Mouse (Mus musculus): ENCODE results near the gene Gnao1. TPM values are rescaled to one million over a fixed set of nuclear protein-coding genes. Genes with fewer than 3 reads are reported as not detected.

Gene Gnao1
- polyA plus RNA-seq, 1 experiment from 2014 or later: 0.74 TPM

DNA sequence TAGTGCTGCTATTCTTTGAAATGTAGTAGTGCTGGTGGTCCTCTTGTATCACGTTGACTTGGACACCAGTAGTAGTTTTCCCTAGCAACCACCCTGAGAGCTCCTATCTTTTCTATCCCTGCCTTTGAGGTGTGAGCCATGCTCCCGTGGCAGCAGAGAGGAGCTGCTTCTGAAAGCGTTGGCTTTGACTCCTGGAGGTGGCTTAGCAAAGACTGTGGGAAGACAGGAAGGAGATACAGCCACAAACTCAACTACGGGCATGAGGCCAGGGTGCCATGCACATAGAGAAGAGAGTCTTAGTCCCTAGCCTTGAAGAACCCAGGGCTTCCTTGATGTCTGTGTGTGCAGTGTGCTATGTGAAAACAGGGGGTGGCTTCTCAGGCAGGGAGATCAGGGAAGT lies 10.2 kb downstream of the Gnao1 start:
- H3K36me3 ChIP-seq: no peaks in the 10 kb centered on the region
- no peak overlapping the region for H3K4me2 ChIP-seq
- H3K9ac ChIP-seq: no peak overlapping the region
- H3K4me1 ChIP-seq: no peaks in the 10 kb centered on the region
- ATAC-seq: no peak
- H3K27me3 ChIP-seq (replicated peaks): peaks cover 23% of the 10 kb centered on the region
- no peaks in the 10 kb centered on the region for H3K9me3 ChIP-seq (replicated peaks)
- no peak overlapping the region for H3K4me3 ChIP-seq
- no peak overlapping the region for H3K27ac ChIP-seq
- 56% methylated on average over 4 of the region's 4 CpGs for WGBS (ENCODE audit: insufficient replicate concordance)

DNA sequence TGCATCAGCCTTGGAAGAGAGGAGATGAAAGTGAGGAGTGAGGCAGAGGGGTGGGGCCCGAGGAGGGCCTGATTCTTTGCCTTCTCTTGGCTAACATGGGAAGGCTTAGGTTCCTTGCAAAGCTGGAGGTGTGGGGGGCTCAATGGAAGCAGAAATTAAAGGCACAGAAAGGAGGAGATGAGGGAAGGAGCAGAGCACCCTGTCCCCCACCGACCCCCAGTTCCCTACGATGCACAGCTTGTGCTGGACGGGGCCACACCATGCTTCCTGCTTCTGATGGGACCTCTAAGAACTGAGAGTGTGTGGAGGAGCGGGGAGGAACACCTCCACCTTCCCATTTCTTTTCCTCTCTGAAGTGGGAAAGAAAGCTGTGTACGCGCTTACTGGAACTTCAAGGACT lies 11.6 kb downstream of the Gnao1 start:
- Histone ChIP-seq H3K27me3 (replicated peaks) (peaks cover 10% of the 10 kb centered on the region; the same call in 1 of the 2 replicates), H3K4me3 (no peak overlapping the region), H3K9me3 (replicated peaks) (no peaks in the 10 kb centered on the region), H3K27ac (no peak overlapping the region), H3K36me3 (no peaks in the 10 kb centered on the region), H3K9ac (no peak overlapping the region), H3K4me1 (no peaks in the 10 kb centered on the region), H3K4me2 (no peak overlapping the region)
- 75% methylated on average over 7 of the region's 7 CpGs for WGBS (ENCODE audit: insufficient replicate concordance)
- ATAC-seq: no peak

DNA sequence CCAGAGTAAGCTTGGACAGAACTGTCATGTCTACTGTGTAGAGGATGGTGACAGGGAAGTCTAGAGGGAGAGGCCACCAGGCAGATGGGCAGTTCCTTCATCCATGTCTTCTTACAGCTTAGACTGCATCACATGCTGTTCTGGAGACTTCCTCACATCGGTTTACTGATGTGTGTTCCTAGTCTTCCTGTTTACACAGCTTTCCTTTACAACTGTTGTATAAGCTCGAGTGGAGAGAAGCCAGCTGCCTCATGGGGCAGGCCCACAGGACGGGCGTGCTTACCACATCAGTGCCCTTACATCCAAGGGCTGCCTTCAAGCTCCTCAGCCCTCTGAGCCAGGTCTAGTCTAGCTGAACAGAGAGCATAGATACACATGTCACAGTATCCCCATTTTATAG lies 15.6 kb downstream of the Gnao1 start:
- H3K4me1 ChIP-seq: no peaks in the 10 kb centered on the region

DNA sequence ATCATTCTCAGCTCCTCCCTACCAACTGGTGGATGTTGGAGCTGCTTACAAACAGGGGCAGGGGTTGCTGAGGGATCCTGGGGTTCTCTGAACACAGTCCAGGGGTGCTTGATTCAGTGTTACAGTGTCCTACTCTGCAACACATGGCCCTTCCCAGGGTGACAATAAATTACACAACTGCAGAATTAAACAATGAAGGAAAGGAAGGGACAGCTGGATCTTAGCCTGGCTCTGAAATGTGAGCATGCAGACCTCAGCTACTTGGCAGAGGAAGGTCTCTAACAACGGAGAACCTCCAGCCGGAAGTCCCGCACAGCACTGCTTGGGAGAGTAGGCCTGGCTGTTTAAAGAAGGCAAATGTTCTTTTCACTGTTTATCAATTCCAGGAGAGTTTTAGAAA lies 20.9 kb downstream of the Gnao1 start:
- ATAC-seq: no peak
- Histone ChIP-seq H3K9ac (no peak overlapping the region), H3K27me3 (replicated peaks) (no peaks in the 10 kb centered on the region), H3K4me3 (no peak overlapping the region), H3K4me2 (no peak overlapping the region), H3K36me3 (no peaks in the 10 kb centered on the region), H3K9me3 (replicated peaks) (no peaks in the 10 kb centered on the region), H3K4me1 (no peaks in the 10 kb centered on the region), H3K27ac (no peak overlapping the region)
- WGBS (ENCODE audit: insufficient replicate concordance): 73% methylated on average over 3 of the region's 3 CpGs

More for the DNA sequence above, 15.6 kb downstream of the Gnao1 start:
- ATAC-seq: no peak
- Histone ChIP-seq H3K4me2 (no peak overlapping the region), H3K4me3 (no peak overlapping the region), H3K27ac (no peak overlapping the region), H3K36me3 (no peaks in the 10 kb centered on the region), H3K27me3 (replicated peaks) (0 out of 2 replicates have a peak, but pooled peaks cover 5% of the 10 kb centered on the region), H3K9ac (no peak overlapping the region), H3K9me3 (replicated peaks) (no peaks in the 10 kb centered on the region)
- 38% methylated on average over 4 of the region's 4 CpGs for WGBS (ENCODE audit: insufficient replicate concordance)

DNA sequence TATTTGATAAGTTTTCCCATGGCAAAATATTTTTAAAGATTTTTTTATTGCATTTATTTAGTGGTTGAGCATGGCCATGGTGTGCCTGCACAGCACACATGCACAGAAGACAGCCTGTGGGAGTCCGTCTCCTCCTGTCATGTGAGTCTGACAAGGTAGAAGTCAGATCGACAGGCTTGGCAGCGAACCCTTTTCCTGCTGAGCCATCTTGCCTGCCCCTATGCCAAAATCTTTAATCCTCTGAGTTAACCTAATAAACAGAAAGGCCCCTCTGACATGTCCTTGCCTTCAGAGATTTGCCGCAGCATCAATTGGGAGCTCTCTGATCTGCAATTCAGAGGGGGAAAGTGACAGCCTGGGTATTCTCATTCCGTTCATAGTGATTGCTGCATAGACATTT lies 26.0 kb downstream of the Gnao1 start:
- Histone ChIP-seq H3K9me3 (replicated peaks) (no peaks in the 10 kb centered on the region), H3K4me1 (no peaks in the 10 kb centered on the region), H3K4me2 (no peak overlapping the region), H3K9ac (no peak overlapping the region), H3K4me3 (no peak overlapping the region), H3K27me3 (replicated peaks) (no peaks in the 10 kb centered on the region; the same call in 1 of the 2 replicates), H3K27ac (no peak overlapping the region), H3K36me3 (no peaks in the 10 kb centered on the region)
- 60% methylated on average over 5 of the region's 5 CpGs for WGBS (ENCODE audit: insufficient replicate concordance)
- ATAC-seq: no peak

DNA sequence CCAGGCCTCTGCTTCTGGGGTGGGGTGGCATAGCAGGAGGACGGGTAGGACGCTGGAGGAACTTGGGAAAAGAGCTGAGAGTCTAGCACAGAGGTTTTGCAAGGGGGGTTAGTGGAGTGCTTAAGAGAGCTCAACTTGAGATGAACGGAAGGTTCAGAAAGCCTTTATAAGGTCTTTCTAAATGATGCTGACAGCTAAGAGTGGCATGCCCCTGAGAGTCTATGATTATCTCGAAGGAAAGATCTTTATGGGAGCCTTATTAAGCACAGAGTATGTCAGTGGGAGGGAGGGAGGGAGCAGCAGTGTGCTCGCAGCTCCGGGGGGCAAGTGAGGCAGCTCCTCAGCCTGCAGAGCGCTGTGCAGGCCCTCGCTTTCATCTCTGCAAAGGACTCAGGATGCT lies 29.3 kb downstream of the Gnao1 start:
- 47% methylated on average over 8 of the region's 8 CpGs for WGBS (ENCODE audit: insufficient replicate concordance)

DNA sequence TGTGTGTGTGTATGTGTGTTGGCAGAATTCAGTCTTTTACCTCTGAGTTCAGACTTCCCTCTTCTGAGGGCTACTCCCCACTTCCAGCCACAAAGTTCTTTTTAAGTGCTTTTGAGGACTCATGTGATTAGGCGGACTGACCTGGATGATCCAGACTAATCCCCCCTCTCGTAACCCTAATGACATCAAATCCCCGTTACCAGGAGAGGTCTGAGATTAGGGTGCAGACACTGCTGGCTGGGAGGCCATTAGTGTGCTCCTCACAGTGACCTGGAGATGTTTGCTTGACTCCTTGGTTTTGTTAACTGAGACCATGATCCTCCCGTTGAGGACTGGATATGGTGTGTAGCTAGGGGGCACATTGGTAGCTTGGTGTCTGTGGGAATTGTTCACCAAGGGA lies 30.7 kb downstream of the Gnao1 start:
- Histone ChIP-seq H3K27me3 (replicated peaks) (no peaks in the 10 kb centered on the region; the same call in 1 of the 2 replicates), H3K27ac (no peak overlapping the region), H3K9ac (no peak overlapping the region), H3K9me3 (replicated peaks) (no peaks in the 10 kb centered on the region), H3K4me2 (no peak overlapping the region), H3K36me3 (no peaks in the 10 kb centered on the region), H3K4me3 (no peak overlapping the region), H3K4me1 (no peaks in the 10 kb centered on the region)
- 53% methylated on average over 4 of the region's 4 CpGs for WGBS (ENCODE audit: insufficient replicate concordance)
- no peak for ATAC-seq

More for the DNA sequence above, 29.3 kb downstream of the Gnao1 start:
- no peak for ATAC-seq
- H3K4me1 ChIP-seq: no peaks in the 10 kb centered on the region
- no peaks in the 10 kb centered on the region for H3K36me3 ChIP-seq
- no peak overlapping the region for H3K27ac ChIP-seq
- H3K9me3 ChIP-seq (replicated peaks): no peaks in the 10 kb centered on the region
- H3K9ac ChIP-seq: no peak overlapping the region
- H3K4me2 ChIP-seq: no peak overlapping the region
- no peak overlapping the region for H3K4me3 ChIP-seq
- no peaks in the 10 kb centered on the region; the same call in 1 of the 2 replicates for H3K27me3 ChIP-seq (replicated peaks)

DNA sequence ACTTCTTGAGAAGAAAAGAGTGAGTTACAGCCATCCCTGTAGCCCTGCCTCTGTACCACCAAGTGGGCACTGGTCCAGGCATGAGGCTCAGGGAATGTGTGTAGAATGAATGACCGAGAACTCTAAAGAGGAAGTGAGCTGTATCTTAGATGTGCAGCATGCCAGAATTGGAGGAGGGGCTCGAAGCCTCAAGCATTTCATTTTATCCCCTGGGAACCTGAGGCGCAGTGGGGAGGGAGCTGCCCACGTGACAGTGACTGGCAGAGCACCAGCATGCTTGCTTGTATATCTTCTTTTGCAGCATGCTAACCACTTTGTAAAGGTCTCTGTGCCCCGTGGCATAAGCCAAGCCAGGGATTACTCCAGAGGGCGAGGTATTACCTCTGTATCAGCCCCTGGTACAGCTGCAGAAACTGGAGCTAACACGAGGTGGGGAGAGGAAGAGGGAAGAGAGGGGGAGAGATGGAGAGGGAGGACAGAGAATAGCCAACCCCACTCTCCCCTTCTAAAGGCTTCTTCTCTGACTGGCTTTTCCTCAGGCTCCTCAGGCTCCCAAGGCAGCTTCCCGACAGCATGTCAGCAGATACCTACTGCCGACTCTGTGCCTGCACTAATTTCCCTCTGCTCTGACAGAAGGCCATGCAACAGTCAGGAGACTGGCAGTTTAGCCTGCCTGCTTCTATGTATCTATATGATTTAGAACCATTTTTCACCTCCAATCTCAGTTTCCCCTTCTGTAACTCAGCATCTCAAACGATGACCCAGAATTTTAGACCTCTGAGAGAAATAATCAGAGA lies 31.4 kb downstream of the Gnao1 start:
- ATAC-seq: no peak
- Histone ChIP-seq H3K4me2 (no peak overlapping the region), H3K36me3 (no peaks in the 10 kb centered on the region), H3K27me3 (replicated peaks) (no peaks in the 10 kb centered on the region; the same call in 1 of the 2 replicates), H3K4me3 (no peak overlapping the region), H3K9me3 (replicated peaks) (no peaks in the 10 kb centered on the region), H3K4me1 (no peaks in the 10 kb centered on the region), H3K9ac (no peak overlapping the region), H3K27ac (no peak overlapping the region)
- WGBS (ENCODE audit: insufficient replicate concordance): 31% methylated on average over 10 of the region's 10 CpGs

DNA sequence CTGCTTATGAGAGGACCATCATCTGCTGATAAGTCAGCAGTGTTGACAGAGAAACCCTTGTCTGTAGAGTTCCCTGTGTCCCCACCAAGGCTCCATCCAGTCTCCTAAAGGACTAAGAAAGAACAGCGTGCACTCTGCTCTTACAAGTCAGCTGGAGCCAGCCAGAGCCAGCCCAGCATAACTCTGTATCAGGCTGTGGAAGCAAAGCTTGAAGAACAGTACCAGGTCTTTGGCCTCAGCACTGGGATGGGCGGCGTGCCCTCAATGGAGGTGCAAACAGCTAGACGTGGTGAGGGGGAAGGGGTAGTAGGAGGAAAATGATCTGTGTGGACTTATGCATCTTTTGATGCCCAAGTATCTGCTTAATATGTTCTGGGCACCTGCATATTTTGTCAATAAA lies 32.8 kb downstream of the Gnao1 start:
- H3K4me2 ChIP-seq: no peak overlapping the region
- no peaks in the 10 kb centered on the region for H3K36me3 ChIP-seq
- no peaks in the 10 kb centered on the region for H3K4me1 ChIP-seq
- H3K9ac ChIP-seq: no peak overlapping the region
- H3K27ac ChIP-seq: no peak overlapping the region
- no peak overlapping the region for H3K4me3 ChIP-seq
- ATAC-seq: no peak
- no peaks in the 10 kb centered on the region; the same call in 1 of the 2 replicates for H3K27me3 ChIP-seq (replicated peaks)
- 80% methylated on average over 4 of the region's 4 CpGs for WGBS (ENCODE audit: insufficient replicate concordance)
- H3K9me3 ChIP-seq (replicated peaks): no peaks in the 10 kb centered on the region

DNA sequence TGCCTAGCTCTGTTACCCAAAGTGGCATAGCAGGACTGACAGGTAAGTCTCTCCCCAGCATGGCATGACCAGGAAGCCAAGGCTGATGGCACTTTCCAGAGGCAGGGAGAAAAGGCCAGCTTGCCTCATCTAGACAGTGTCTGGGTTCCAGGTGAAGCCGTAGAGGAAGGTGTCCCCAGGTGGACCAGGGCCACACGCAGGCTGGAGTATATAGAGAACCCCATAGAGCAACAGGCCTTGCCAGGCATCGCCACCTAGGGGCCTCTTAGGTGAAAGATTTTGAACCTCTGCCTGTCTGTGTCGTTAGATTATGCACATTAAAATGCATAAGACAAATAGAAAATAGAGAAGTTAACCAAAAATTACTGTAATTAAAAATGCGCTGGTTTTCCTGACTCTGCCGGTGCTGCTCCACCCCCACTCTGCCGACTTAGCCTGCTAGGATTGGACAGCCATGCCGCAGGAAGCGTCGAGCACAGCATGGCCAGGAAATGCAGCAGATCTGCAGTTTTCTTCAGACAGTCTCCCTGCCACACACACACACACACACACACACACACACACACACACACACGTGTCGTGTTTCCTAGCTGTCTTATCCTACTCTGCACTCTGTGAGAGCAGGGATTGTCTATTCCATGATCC lies 34.2 kb downstream of the Gnao1 start:
- WGBS (ENCODE audit: insufficient replicate concordance): 32% methylated on average over 12 of the region's 12 CpGs
- H3K4me1 ChIP-seq: 0 out of 2 replicates have a peak, but pooled peaks cover 3% of the 10 kb centered on the region
- no peaks in the 10 kb centered on the region for H3K9me3 ChIP-seq (replicated peaks)
- H3K36me3 ChIP-seq: no peaks in the 10 kb centered on the region
- no peak overlapping the region for H3K4me2 ChIP-seq
- no peak overlapping the region for H3K27ac ChIP-seq
- H3K27me3 ChIP-seq (replicated peaks): no peaks in the 10 kb centered on the region; the same call in 1 of the 2 replicates
- no peak for ATAC-seq
- no peak overlapping the region for H3K9ac ChIP-seq
- no peak overlapping the region for H3K4me3 ChIP-seq

DNA sequence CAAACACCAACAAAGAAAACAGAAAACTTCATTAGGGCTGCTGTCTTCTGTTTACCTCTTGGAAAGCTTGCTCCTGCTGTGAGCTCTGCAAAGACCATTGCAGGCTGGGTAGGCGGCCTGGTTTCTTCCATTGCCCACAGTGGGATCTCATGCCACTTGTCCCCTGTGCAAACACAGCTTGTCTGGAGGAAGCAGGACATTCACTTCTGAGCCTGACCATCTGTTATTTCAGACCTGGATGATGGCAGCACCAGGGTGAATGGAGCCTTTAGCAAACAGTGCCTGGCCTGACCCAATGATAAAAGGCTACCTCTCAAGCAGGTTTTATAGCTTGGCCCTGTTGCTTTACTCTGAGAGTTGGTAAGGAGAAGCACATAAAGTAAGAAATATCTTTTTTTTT lies 35.4 kb downstream of the Gnao1 start:
- no peak overlapping the region for H3K27ac ChIP-seq
- no peak overlapping the region for H3K9ac ChIP-seq
- 77% methylated on average over 1 of the region's 1 CpGs for WGBS (ENCODE audit: insufficient replicate concordance)
- 0 out of 2 replicates have a peak, but pooled peaks cover 3% of the 10 kb centered on the region for H3K4me1 ChIP-seq
- no peaks in the 10 kb centered on the region for H3K36me3 ChIP-seq
- H3K9me3 ChIP-seq (replicated peaks): no peaks in the 10 kb centered on the region
- no peak overlapping the region for H3K4me2 ChIP-seq
- H3K4me3 ChIP-seq: no peak overlapping the region
- ATAC-seq: no peak
- H3K27me3 ChIP-seq (replicated peaks): no peaks in the 10 kb centered on the region; the same call in 1 of the 2 replicates

DNA sequence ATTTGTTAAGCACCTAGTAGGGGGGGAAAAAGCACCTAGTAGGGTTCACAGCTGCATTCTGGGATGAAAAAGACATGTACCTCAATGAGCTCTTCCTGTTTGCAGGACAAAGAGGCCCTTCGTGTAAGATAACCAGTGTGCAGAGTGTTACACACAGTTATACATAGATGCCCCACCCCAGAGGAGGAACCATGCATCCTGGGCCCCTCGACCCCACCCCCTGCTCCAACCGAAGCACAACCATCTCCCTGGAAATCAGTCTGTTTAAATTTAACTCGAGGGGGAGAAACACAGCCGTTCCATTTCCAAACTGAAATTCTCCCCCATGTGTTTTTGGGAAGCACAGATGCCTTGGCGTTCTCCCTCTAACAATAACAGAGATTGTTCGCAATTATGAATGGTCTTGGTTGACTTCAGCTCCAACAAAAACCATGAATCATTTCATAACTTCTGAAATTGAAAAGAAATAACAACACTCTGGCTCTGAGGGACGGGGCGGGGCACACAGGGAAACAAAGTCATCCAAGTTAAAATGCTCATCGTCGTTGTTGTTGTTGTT lies 42.4 kb downstream of the Gnao1 start:
- Histone ChIP-seq H3K9me3 (replicated peaks) (no peaks in the 10 kb centered on the region), H3K4me2 (no peak overlapping the region), H3K4me1 (peaks cover 8% of the 10 kb centered on the region; the same call in 1 of the 2 replicates), H3K36me3 (no peaks in the 10 kb centered on the region), H3K27me3 (replicated peaks) (no peaks in the 10 kb centered on the region), H3K27ac (no peak overlapping the region), H3K9ac (no peak overlapping the region), H3K4me3 (no peak overlapping the region)
- no peak for ATAC-seq
- WGBS (ENCODE audit: insufficient replicate concordance): 53% methylated on average over 11 of the region's 11 CpGs

All from liver, embryonic 12.5 days (tissue).